Mouse (Mus musculus): Measurements from ENCODE around the gene Apbb2. TPM values are rescaled to one million over a fixed set of nuclear protein-coding genes. Genes with fewer than 3 reads are reported as not detected.

Gene Apbb2
- total RNA-seq, 2 experiments from 2014 or later, result 37.3 to 52.7 TPM

GRCm38 (mm10) chr5:66323603-66324002, 295.0 kb downstream of the Apbb2 start:
- intact Hi-C loops (cut with DNase I), result no loop called here
- DNase-seq, result peak in 1 of 2 experiments; percentile 32

DNA sequence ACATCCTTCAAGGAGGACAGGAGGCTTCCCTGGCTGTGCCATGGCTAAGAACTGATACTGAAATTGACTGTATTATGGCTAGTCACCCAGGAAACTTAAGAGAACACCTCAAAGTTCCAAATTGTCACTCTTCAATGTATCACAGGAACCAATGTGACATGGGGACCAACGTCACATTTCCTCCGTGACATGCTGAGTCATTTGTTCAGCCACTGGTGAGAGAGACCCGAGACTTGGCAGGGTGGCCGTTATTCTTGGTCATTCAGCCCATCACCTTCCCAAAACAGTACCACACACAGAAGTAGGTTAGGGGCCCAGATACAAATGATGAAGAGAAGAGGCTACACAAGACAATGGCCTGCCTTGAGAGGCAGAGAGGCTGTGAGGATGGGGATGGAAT, 295.5 kb downstream of the Apbb2 start:
- DNase-seq, result no peak
- intact Hi-C loops (cut with DNase I), result no loop called here

- no peak for DNase-seq
- intact Hi-C loops (cut with DNase I), result loop anchor here (5.0 kb wide), 1 partner anchor 43 kb away; no protein-coding TSS in a partner anchor
Observed at GRCm38 (mm10) chr5:66319827-66320404, 298.7 kb downstream of the Apbb2 start.

GRCm38 (mm10) chr5:66319341-66319740, 299.2 kb downstream of the Apbb2 start:
- peak; percentile 51 to 75 for DNase-seq
- intact Hi-C loops (cut with DNase I), result loop anchor here (5.0 kb wide), 1 partner anchor 42 kb away; no protein-coding TSS in a partner anchor

- no peak for DNase-seq
- intact Hi-C loops (cut with DNase I), result loop anchor here (5.0 kb wide), 1 partner anchor 38 kb away; no protein-coding TSS in a partner anchor
Observed at GRCm38 (mm10) chr5:66315791-66316190, 302.8 kb downstream of the Apbb2 start.

DNA sequence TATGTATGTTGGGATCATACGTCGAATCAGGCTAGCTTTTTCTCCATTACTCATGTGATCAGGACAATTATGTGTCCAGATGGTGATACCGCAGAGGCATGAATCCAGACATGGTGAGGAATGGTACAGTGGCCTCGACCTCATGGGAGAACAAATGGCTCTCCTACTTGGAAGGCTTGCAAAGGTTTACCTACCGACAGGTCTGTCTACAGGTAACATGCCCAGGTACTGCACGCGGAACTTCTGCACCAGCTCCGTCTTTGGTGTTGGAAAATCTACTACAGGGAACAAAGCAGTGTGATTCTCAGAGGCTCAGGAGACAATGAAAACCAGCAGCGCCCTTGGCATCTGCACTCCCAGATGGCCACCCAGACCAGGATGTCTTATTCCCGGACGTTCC, 307.8 kb downstream of the Apbb2 start:
- DNase-seq, result no peak
- intact Hi-C loops (cut with DNase I), result no loop called here

DNA sequence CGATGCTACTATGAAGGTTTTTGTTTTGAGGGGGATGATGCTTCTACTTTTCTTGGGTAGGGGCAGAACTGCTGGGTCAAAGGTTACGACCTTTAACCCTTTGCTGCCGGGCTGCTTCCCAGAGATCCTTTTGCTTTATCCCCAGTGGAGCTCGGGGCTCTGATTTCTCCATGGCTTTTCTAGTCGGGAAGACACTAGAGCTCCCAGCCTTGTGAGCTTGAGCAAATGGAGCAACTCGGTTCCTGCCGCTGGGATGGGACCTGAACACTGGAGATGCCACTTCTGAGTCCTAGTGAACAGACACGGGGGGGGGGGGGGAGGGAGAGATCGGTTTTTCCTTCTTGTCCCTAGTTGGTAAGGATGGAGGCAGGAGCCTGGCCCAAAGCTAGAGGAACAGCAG, 308.3 kb downstream of the Apbb2 start:
- intact Hi-C loops (cut with DNase I), result no loop called here
- DNase-seq, result no peak

DNA sequence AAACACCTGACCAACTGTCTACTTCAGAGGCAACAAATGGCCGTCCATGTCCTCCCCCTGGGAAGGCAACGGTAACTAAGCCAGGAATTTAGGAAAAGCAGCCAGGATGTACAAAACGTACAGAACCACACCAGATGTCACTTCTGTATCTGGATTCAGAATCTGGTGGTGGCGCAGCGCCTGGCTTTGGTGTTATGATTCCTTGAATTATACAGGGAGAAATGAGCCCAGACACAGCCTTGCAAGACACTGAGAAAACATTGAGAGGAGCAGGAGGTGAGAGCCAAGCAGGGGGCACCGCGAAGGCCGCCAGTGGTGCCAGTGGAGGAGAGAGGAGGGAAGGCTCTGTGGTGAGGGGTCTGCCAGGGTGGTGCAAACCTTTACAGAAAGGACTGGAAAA, 313.1 kb downstream of the Apbb2 start:
- DNase-seq, result no peak
- intact Hi-C loops (cut with DNase I), result no loop called here

DNA sequence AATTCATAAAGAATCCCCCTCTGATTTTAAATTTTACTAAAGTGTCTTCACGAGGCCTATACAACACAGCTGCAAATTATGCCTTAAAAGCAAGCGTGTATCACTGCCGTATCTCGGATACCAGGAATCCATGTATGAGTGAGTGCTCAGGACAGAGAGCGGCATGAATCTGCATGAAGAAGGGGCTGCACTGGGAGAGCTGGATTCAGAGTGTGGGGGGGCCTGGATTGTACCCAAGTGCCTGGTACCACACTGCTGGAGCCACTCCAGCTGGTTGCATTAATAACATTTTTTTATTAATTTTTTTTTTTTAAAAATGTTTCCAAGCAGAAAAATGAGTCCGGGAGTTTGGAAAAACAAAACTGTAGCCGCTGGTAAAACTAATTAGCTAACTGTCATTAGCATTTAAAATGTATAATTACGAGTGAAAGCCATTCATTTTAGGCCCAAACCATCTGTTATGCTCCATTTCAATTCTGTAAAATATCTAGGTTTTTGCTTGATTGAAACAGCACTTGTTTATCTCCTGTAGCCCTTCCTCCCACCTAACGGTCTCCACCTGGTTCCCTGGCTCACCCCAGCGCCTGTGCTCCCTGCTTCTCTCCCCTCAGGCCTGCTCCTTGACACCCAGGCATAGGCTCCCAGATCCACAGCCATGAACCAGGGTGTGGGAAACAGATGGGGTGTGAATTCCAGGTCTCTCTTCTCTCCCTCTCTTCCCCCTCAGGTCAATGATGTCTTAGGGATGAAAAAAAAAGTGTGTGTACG, 314.1 kb downstream of the Apbb2 start:
- intact Hi-C loops (cut with DNase I), result no loop called here
- DNase-seq, result no peak

DNA sequence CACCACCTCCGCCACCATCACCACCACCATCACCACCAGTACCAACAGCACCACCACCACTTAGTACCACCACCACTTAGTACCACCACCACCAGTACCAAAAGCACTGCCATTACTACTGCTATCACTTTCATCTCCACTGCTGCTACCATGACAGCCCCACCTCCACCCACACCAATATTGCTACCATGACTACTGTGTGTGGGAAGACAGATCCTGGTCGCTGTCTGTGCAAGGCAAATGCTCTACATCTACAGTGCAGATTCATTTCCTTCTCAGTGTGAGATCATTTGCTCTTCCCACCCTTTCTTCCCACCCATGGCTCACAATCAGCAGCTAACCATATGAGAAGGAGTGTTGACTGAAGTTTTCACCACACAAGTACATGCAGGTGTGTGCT, 315.7 kb downstream of the Apbb2 start:
- no peak for DNase-seq
- intact Hi-C loops (cut with DNase I), result no loop called here

DNA sequence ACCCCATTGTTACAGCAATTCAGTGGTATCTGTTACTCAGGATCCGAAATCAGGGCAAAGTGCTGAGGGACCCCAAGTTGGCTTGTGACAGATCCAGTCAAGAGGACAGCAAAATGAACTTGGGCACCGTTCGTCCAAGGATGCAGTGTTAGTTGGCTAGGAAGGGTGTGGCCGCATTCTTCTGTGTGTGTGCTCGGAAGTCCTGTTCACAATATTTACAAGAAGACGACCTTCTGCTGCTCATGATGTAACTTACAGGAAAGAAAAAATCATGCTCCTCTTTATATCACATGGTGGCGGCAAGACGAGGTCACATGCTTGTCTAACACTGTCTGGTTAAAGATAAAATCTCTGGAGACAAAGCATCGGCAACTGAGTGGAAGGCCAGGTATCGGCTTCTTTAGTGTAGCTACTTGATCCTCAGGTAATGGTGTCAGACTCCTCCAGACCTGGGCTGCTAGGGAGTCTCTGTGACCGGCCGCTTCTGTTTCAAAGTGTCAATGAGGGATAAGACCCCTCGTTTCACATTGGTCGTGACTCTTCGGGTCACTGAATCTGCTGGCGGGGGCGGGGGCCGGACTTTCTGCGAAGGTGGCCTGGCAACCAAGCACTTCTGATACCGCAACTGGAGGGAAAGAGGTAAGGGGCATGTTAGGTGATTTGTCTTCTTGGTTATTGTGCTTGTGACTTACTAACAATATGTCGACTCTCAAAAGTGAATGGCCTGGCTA, 316.3 kb downstream of the Apbb2 start:
- DNase-seq, result no peak
- intact Hi-C loops (cut with DNase I), result no loop called here

- intact Hi-C loops (cut with DNase I), result no loop called here
- no peak for DNase-seq
Observed at GRCm38 (mm10) chr5:66300576-66300975, 318.0 kb downstream of the Apbb2 start.

- intact Hi-C loops (cut with DNase I), result no loop called here
- DNase-seq, result no peak
Observed at GRCm38 (mm10) chr5:66298856-66299255, 319.7 kb downstream of the Apbb2 start.

DNA sequence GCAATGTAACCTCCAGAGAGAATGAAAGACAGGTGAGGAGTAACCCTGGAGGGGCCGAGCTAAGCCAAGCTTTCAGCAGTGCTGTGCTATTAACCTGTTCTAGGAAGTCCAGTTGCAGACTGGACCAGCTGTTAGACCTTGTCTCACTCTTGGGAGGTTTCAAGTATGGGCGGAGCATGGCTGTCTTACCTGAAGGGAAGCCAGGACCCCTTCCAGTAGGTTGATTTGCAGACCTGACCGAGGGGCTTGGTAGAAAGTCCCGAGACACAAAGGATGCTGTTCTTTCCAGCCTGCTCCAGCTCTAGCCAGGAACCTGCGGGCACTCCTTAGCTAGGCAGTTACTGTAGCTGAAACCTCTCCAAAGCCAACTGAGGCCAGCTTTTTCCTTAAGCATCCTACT, 322.5 kb downstream of the Apbb2 start:
- DNase-seq, result no peak
- intact Hi-C loops (cut with DNase I), result no loop called here

- no peak for DNase-seq
- intact Hi-C loops (cut with DNase I), result no loop called here
Observed at GRCm38 (mm10) chr5:66294952-66295351, 323.6 kb downstream of the Apbb2 start.

DNA sequence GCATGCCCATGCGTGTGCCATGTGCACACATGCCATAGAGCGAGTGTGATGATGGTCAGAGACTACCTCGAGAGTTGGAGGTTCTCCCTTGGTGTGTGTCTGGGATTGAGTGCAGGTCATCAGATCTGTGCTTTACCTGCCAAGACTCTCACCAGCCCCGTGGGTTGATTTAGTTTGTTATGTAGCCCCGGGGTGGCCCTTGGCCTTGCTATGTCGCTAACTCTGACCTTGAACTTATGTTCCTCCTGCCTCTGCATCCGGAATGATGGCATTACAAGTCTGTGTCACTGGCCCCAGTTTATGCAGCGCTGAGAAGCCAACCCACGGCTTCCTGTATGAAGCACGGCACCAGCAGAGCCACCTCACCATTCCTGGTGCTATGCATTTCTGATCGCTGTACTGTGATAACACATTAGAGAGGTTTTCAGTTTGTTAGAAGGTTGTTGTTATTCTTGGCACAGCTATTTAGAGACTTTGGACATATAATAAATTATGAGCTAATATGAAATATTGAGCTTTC, 324.4 kb downstream of the Apbb2 start:
- intact Hi-C loops (cut with DNase I), result no loop called here
- no peak for DNase-seq

- intact Hi-C loops (cut with DNase I), result loop anchor here (1.0 kb wide), 1 partner anchor 89 kb away; no protein-coding TSS in a partner anchor
- DNase-seq, result no peak
Observed at GRCm38 (mm10) chr5:66280742-66281141, 337.8 kb downstream of the Apbb2 start.

GRCm38 (mm10) chr5:66279650-66280049, 338.9 kb downstream of the Apbb2 start:
- DNase-seq, result no peak
- intact Hi-C loops (cut with DNase I), result loop anchor here (1.0 to 5.0 kb wide), 2 partner anchors 38 to 90 kb away; no protein-coding TSS in a partner anchor

GRCm38 (mm10) chr5:66274417-66274816, 344.2 kb downstream of the Apbb2 start:
- intact Hi-C loops (cut with DNase I), result no loop called here
- no peak for DNase-seq

DNA sequence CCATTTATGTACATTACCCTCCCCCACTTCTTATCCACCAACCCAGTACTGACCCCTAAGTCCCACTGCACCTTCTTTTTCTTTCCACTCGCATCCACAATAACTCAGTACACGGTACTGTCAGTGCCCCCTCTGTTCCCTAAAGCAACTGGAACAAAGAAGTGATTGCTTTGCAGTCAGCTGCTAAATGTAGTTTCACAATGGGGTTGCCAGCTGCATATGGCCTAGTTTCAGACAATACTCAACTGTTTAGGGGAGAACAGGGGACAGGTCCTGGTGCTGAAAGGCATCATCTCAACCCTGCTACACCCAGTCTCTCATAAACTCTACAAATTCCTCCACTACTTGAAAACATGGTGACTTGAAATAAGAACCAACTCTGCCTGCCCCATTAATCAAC, 347.4 kb downstream of the Apbb2 start:
- DNase-seq, result no peak
- intact Hi-C loops (cut with DNase I), result no loop called here

GRCm38 (mm10) chr5:66269616-66270015, 349.0 kb downstream of the Apbb2 start:
- peak; percentile 14 to 16 for DNase-seq

More at GRCm38 (mm10) chr5:66269616-66270015, 349.0 kb downstream of the Apbb2 start:
- intact Hi-C loops (cut with DNase I), result loop anchor here (10.0 kb wide), 2 partner anchors 355 to 395 kb away; no protein-coding TSS in a partner anchor

Data from heart, postnatal 36 days (tissue).